Mouse (Mus musculus) midbrain, embryonic 10.5 days (tissue): Measurements from ENCODE around the gene Kat5. TPM values are rescaled to one million over a fixed set of nuclear protein-coding genes. Genes with fewer than 3 reads are reported as not detected.

ENCODE experiments used
- DNase-seq: peaks from one replicate; pipeline ENCODE4 v3.0.0-alpha.2; 2017; ENCODE audit warnings: low spot score
- H3K27ac ChIP-seq: fragments of 300-500 bp; sonication (generic); replicated peaks from 2 replicates; pipeline ENCODE4 v1.5.1; 2016; ENCODE audit warnings: mild to moderate bottlenecking
- H3K27me3 ChIP-seq: fragments of 300-500 bp; sonication (generic); 2 replicates; pipeline ENCODE4 v1.6.1; 2016; ENCODE audit warnings: low read depth, mild to moderate bottlenecking; ENCODE audit not compliant: poor library complexity, severe bottlenecking
- H3K36me3 ChIP-seq: fragments of 300-500 bp; sonication (generic); 2 replicates; pipeline ENCODE4 v1.6.1; 2016; ENCODE audit warnings: mild to moderate bottlenecking, moderate library complexity
- H3K4me1 ChIP-seq: fragments of 300-500 bp; sonication (generic); 2 replicates; pipeline ENCODE4 v1.6.1; 2016
- H3K4me3 ChIP-seq: fragments of 300-500 bp; sonication (generic); 2 replicates; pipeline ENCODE4 v1.5.1; 2016; ENCODE audit warnings: mild to moderate bottlenecking, moderate library complexity
- H3K9me3 ChIP-seq: fragments of 300-500 bp; sonication (generic); replicated peaks from 2 replicates; pipeline ENCODE4 v1.6.1; 2016; ENCODE audit warnings: mild to moderate bottlenecking
- WGBS: fragments of 180-500 bp; shearing (Covaris S2); methylation state at CpG from one replicate; pipeline ENCODE4 v1.1.7; 2016; 5-methylcytosine and 5-hydroxymethylcytosine counted together
- polyA plus RNA-seq: library from polyadenylated mRNA; unstranded; fragments of >200 nt; fragmentation: Nextera tagmentation; extraction: Ambion mirVana; gene quantifications from 2 replicates; pipeline ENCODE4 v1.2.1, GENCODE M21; 2016

Kat5 gene
- polyA plus RNA-seq, 1 experiment from 2014 or later: 65.6 TPM

DNA sequence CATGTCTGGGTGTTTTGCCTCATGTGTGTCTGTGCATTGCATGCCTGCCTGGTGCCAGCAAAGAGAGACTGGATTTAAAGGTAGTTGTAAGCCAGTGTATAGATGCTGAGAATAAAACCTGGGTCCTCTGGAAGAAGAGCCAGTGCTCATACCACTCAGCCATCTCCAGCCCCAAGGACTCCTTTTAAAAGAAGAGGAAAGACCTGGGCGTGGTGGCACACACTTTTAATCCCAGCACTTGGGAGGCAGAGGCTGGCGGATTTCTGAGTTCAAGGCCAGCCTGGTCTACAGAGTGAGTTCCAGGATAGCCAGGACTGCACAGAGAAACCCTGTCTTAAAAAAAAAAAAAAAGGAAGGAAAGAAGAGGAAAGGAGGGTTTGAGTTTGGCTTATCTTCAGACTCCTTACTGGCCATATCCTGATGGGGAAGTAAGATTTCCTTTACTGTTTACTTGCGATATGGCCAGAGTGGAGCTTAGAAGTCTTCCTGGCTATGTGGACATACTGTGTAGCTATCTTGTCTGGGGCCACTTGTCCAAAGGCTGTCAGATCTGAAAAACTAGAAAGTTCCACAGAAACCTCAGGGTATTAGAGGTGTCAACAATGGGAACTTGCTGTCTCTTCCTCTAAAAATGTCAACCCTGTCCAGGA is 2.9 kb upstream of the Kat5 start:
- H3K4me3 ChIP-seq: no peak overlapping the region
- H3K4me1 ChIP-seq: peaks cover 28% of the 10 kb centered on the region
- no peaks in the 10 kb centered on the region for H3K9me3 ChIP-seq
- no peak overlapping the region for H3K27ac ChIP-seq
- H3K27me3 ChIP-seq: 0 out of 2 replicates have a peak, but pooled peaks cover 6% of the 10 kb centered on the region
- H3K36me3 ChIP-seq: peaks cover 12% of the 10 kb centered on the region
- 80% methylated on average over 3 of the region's 3 CpGs for WGBS
- no peak for DNase-seq

DNA sequence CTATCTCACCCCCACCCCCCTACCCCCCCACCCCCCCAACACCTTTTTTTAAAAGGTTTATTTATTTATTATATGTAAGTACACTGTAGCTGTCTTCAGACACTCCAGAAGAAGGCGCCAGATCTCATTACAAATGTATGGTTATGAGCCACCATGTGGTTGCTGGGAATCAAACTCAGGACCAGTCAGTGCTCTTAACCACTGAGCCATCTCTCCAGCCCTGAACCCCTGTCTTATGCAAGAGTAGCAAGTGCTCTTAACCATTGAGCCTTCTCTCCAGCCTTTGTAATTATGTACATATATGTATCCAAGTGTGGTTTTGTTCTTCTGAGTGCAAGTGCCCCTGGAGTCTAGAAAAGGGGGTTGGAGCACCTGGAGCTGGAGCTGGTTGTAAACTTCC is 1.9 kb upstream of the Kat5 start:
- Histone ChIP-seq H3K27ac (no peak overlapping the region), H3K27me3 (0 out of 2 replicates have a peak, but pooled peaks cover 6% of the 10 kb centered on the region), H3K36me3 (peaks cover 21% of the 10 kb centered on the region), H3K4me3 (no peak overlapping the region), H3K9me3 (no peaks in the 10 kb centered on the region), H3K4me1 (peaks cover 28% of the 10 kb centered on the region)
- 74% methylated on average over 1 of the region's 1 CpGs for WGBS
- DNase-seq: no peak

DNA sequence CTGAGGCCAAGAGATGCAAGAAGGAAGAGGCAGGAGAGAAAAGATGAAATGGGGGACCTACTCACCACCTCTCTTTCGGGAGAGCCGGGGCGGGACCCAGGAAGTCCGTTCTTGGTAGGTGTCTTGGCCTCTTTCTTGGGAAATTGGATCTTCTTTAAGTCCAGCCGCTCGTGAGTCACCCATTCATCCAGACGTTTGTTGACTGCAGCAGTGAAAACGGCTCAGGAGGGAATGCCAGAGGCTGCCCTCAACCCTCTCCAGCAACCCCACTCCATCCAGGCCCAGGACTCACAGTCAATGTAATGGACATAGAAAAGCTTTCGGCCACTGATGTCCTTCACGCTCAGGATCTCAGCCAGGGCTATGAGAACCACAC is 878 bp downstream of the Kat5 start:
- Histone ChIP-seq H3K36me3 (peaks cover 50% of the 10 kb centered on the region), H3K27ac (peak overlapping the region; percentile 99), H3K4me3 (peak overlapping the region; percentile 75), H3K4me1 (peaks cover 32% of the 10 kb centered on the region), H3K27me3 (0 out of 2 replicates have a peak, but pooled peaks cover 4% of the 10 kb centered on the region), H3K9me3 (no peaks in the 10 kb centered on the region)
- no peak for DNase-seq
- 71% methylated on average over 10 of the region's 10 CpGs for WGBS

DNA sequence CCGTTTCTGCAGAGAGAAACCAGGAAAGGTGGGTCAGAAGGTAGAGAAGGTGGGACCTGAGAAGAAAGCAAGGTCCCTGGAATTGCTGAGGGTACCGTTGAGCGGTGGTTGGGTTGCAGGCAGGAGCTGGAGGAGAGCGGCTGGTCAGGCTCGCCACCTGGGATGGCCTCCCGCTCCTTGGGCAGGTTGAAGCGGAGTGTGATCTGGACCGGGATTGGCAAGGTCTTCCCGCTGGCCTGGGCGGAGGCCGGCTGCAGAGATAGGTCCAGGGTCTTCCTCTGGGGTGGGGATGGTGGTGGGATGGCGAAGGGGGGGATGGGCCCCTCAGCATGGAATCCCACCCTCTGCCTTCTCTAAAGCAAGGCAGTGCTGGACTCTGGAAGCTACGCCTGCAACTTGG is 1.3 kb downstream of the Kat5 start:
- H3K4me1 ChIP-seq: peaks cover 36% of the 10 kb centered on the region
- H3K27ac ChIP-seq: peak overlapping the region; percentile 99
- no peaks in the 10 kb centered on the region for H3K27me3 ChIP-seq
- WGBS: 95% methylated on average over 13 of the region's 13 CpGs
- peaks cover 54% of the 10 kb centered on the region for H3K36me3 ChIP-seq
- H3K4me3 ChIP-seq: peak overlapping the region; percentile 75
- DNase-seq: no peak
- H3K9me3 ChIP-seq: no peaks in the 10 kb centered on the region

DNA sequence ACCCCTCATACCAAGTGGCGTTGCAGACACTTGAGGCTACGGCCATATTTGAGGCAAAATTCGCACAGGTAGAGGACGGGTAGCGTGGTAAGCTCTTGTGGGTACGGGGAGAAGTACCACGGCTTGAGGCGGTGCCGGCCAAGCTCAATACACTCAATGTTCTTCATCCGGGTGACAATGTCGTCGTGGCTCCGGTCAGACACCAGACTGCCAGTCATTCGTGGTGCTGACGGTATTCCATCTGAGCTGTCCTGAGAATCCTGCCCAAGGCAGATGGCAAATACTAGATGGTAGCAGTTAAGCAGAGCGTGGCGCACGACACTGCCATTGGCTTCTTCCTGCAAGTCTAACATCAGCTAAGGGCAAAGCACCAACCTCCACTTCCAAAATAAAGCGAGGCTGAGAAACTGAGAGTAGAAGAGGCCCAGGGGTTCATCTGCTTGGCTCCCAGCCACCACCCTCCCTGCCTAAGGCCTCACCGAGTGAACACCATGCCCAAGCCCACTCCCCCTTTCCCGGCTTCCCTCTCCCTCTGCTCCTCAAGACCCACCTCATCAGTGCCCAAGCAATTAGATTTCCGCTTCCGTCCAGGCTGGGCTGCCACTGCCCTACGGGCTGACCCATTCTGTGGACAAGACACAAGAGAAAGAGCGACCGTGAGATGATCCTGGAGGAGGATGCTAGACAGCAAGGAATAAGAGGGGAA is 2.2 kb downstream of the Kat5 start:
- H3K27ac ChIP-seq: no peak overlapping the region
- 96% methylated on average over 26 of the region's 26 CpGs for WGBS
- peak overlapping the region; percentile 75; the same call in 1 of the 2 replicates for H3K4me3 ChIP-seq
- DNase-seq: no peak
- H3K36me3 ChIP-seq: peaks cover 63% of the 10 kb centered on the region
- no peaks in the 10 kb centered on the region for H3K9me3 ChIP-seq
- H3K27me3 ChIP-seq: no peaks in the 10 kb centered on the region
- peaks cover 45% of the 10 kb centered on the region for H3K4me1 ChIP-seq

DNA sequence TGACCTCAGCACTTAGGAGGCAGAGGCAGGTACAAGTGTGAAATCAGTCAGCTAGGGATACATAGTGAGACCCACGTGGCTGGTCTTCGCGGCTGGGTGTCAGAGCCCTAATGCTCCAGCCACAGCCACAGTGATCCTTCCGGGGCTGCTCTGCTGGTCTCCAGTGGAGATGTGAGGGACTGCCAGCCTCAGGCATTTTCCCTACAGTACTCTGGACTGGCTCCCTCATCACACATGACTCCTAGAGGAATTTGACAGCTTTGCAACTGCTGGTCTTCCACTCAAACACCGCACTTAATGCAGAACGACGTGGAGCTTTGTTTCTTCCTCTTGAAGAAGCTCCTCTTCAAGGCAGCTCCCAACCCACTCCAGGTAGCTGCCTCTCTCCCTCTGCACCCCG is 3.8 kb downstream of the Kat5 start:
- 0 out of 2 replicates have a peak overlapping the region, but pooled peaks have one; percentile 3 for H3K4me3 ChIP-seq
- no peak for DNase-seq
- no peaks in the 10 kb centered on the region for H3K9me3 ChIP-seq
- no peak overlapping the region for H3K27ac ChIP-seq
- no peaks in the 10 kb centered on the region for H3K27me3 ChIP-seq
- peaks cover 63% of the 10 kb centered on the region for H3K36me3 ChIP-seq
- 87% methylated on average over 8 of the region's 8 CpGs for WGBS
- H3K4me1 ChIP-seq: peaks cover 56% of the 10 kb centered on the region

DNA sequence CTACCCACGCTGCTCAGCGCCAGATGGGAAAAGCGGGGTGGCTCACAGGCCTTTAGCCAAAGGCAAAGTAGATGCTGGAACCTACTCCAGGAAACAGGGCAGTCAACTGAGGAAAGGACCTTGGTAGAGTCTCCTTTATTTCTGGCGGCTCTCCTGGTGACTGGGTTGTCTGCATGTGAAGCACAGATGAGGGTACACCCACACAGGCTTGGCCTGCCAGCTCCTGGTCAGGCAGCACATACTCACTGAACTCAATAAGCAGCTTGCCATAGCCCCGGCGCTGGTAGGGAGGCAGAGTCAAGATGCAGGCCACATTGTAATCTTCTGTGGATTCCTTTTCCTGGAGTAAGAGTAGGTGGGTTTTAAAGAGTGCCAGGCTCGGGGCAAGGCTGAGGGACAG is 4.9 kb downstream of the Kat5 start:
- Histone ChIP-seq H3K27ac (no peak overlapping the region), H3K9me3 (no peaks in the 10 kb centered on the region), H3K27me3 (no peaks in the 10 kb centered on the region), H3K36me3 (peaks cover 63% of the 10 kb centered on the region), H3K4me3 (no peak overlapping the region), H3K4me1 (peaks cover 46% of the 10 kb centered on the region)
- no peak for DNase-seq
- 95% methylated on average over 7 of the region's 7 CpGs for WGBS

DNA sequence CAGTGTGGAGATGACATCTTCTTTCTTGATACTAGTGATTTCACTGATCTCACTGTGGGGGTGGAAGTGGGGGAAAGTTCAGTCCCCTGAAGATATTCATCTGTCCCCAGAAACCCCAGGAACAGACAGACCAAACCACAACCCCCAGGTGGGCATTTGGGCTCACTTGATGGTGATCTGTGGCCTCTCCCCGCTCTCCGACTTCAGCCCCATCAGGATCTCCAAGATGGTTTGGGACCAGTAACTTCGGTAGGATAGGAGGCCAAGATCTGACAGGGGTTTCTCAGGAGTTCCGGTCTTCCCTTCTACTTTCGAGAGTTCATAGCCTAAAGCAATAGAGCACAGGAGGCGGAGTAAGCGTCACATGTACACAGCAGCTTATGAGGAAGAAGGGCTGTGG is 6.4 kb downstream of the Kat5 start:
- peaks cover 59% of the 10 kb centered on the region for H3K36me3 ChIP-seq
- WGBS: 94% methylated on average over 7 of the region's 7 CpGs

DNA sequence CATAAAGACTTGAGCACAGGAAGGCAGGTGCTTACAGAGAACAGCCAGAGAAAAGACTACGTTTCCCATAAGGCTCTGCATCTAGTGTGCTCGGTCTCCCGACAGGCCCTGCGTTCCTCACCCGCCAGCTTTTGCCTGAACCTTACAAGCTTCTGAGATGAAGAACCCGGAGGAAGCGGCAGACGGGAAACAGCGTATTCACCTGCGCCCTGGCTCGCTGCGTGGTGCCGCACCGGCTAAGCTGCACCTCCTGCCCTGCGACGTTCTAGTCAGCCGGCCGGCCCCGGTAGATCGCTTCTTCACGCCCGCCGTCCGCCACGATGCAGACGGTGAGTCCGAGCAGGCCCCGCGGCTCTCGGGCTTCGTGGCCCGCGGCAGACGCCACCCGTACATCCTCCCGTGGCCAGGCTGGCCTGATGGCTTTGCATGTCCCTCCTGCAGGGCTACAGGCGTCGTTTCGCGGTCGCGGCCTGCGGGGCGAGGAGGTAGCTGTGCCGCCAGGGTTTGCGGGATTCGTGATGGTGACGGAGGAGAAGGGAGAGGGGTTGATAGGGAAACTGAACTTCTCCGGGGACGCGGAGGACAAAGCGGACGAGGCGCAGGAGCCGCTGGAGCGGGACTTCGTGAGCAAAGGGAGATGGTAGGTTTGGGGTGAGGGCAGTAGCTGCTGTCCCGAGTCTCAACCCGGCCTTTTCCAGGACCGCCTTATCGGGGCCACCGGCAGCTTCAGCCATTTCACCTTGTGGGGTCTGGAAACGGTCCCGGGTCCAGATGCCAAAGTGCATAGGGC is 8.1 kb downstream of the Kat5 start, which contains the start of gene Rnaseh2c:
Gene Rnaseh2c (plus strand): TSS at position 122 of the 790 bp plus-strand sequence.
- H3K27me3 ChIP-seq: no peaks in the 10 kb centered on the region
- H3K4me3 ChIP-seq: peak within 1 kb of the TSS; percentile 76
- peaks cover 27% of the 10 kb centered on the region for H3K4me1 ChIP-seq
- H3K27ac ChIP-seq: peak within 1 kb of the TSS; percentile 92
- H3K36me3 ChIP-seq: peaks cover 42% of the 10 kb centered on the region
- DNase-seq: peak; percentile 77
- under 1% methylated on average over 64 of the region's 64 CpGs for WGBS
- H3K9me3 ChIP-seq: no peaks in the 10 kb centered on the region

More for the DNA sequence above, 6.4 kb downstream of the Kat5 start:
- Histone ChIP-seq H3K9me3 (no peaks in the 10 kb centered on the region), H3K4me3 (peak overlapping the region; percentile 4; the same call in 1 of the 2 replicates), H3K4me1 (peaks cover 35% of the 10 kb centered on the region), H3K27ac (no peak overlapping the region), H3K27me3 (no peaks in the 10 kb centered on the region)
- no peak for DNase-seq

DNA sequence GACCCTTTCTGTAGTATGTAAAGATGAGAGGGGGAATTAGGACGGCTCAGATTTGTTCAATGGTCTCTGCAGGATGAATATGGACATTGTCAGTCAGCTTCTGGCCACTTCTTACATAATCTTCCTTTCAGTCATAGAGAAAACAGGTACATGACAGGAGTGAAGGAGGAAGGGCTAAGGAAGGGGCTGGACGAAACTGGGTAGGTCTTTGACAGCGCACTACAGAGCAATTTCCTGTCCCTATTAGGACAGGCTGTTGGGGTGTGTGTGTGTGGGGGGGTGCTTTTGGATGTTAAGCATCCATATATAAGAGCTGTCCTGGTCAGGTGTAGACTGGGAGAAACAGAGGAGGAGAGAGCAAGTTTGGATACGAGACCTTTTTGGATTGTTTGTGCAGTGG is 10.8 kb downstream of the Kat5 start:
- H3K27ac ChIP-seq: no peak overlapping the region
- no peaks in the 10 kb centered on the region for H3K27me3 ChIP-seq
- 78% methylated on average over 4 of the region's 4 CpGs for WGBS

DNA sequence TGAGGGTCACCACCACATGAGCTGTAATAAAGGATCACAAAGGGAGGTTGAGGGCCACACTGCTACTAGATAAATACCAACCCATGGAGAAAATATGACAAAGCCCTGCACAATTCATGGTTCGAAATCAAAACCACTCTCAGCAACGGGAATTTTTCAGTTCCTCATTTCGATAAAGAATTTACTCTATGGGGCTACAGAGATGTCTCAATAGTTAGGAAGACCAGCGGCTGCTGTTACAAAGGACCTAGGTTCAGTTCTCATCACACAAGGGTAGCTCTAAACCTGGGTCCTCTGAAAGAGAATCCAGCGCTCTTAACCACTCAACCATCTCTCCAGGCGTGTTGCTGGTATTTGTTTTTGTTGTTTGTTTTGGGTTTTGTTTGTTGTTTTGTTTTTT is 18.1 kb downstream of the Kat5 start:
- Histone ChIP-seq H3K9me3 (no peaks in the 10 kb centered on the region; the same call in 1 of the 2 replicates), H3K27ac (no peak overlapping the region), H3K36me3 (no peaks in the 10 kb centered on the region), H3K4me1 (no peaks in the 10 kb centered on the region), H3K27me3 (no peaks in the 10 kb centered on the region), H3K4me3 (no peak overlapping the region)
- no peak for DNase-seq
- 92% methylated on average over 6 of the region's 6 CpGs for WGBS

More for the DNA sequence above, 10.8 kb downstream of the Kat5 start:
- H3K4me1 ChIP-seq: peaks cover 25% of the 10 kb centered on the region
- no peaks in the 10 kb centered on the region for H3K9me3 ChIP-seq
- no peak for DNase-seq
- H3K36me3 ChIP-seq: peaks cover 15% of the 10 kb centered on the region
- H3K4me3 ChIP-seq: no peak overlapping the region

DNA sequence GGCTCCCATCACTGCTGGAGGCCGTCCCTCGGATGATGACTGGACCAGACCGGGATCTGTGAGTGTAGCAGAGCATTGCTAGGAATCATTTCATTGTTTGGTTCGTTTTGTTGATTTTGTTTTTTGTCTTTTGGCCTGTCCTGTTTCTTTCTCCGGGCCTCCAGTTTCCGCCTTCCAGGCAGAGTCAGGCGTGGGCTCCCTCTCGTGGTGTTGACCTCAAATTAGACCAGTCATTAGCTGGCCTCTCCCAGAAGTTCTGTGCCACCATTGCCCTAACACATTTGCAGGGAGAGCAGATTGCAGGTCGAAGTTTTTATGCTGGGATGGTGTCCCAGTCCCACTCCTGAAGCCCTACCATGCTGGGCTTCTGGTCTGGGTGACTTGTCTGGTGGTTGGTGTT is 20.9 kb downstream of the Kat5 start:
- Histone ChIP-seq H3K4me3 (no peak overlapping the region), H3K4me1 (peaks cover 3% of the 10 kb centered on the region; the same call in 1 of the 2 replicates), H3K9me3 (no peaks in the 10 kb centered on the region; the same call in 1 of the 2 replicates), H3K27ac (no peak overlapping the region), H3K27me3 (no peaks in the 10 kb centered on the region), H3K36me3 (no peaks in the 10 kb centered on the region)
- DNase-seq: no peak
- 78% methylated on average over 9 of the region's 9 CpGs for WGBS
